13 mouse cellular contexts compared by ENCODE assay signal in genomic region chr9:62426021-62426420, GRCm38 (mm10).
A peak's percentile ranks its signal among the peaks of the same experiment; 100 is the strongest.
DNase-seq lines count a peak whose midpoint lies in the region; ATAC-seq and TF ChIP-seq lines count a peak whose summit lies in the region.
"Had no signal": no experiment of that assay in that cellular context is flagged by ENCODE, and none has a peak within 500 bp of the region (broad histone marks: within the 10 kb centered on the region; RNA-seq: fewer than 3 reads in every experiment).

No protein-coding gene starts in this region.

- no peaks in the 10 kb centered on the region for H3K9me3 ChIP-seq in kidney, embryonic 14.5 days (ENCODE audit: control insufficient read depth, low read length)
- H3K9me3 ChIP-seq in lung, embryonic 14.5 days (ENCODE audit: low read depth, low read length), result no peaks in the 10 kb centered on the region
- H3K9me3 ChIP-seq: forebrain, embryonic 15.5 days; heart, embryonic 15.5 days; midbrain, embryonic 10.5 days; neural tube, embryonic 13.5 days had no signal

- ATAC-seq in kidney, embryonic 14.5 days (ENCODE audit: low FRiP score, low TSS enrichment), result no peak
- ATAC-seq in lung, embryonic 14.5 days (ENCODE audit: insufficient read depth), result no peak
- ATAC-seq: forebrain, embryonic 15.5 days; hindbrain, embryonic 16.5 days had no signal

- no peak for TF ChIP-seq CTCF in gastrocnemius, adult 2 months (IDR thresholded peaks at IDR 0.05)
- TF ChIP-seq CTCF in lung, embryonic 14.5 days (IDR thresholded peaks at IDR 0.05; ENCODE audit: low read depth), result no peak
- TF ChIP-seq CTCF in lung, adult 2 months (IDR thresholded peaks at IDR 0.05; ENCODE audit: insufficient read depth, low read length), result no peak

- peak overlapping the region; percentile 77 for H3K27ac ChIP-seq in gastrocnemius, adult 2 months
- H3K27ac ChIP-seq in kidney, embryonic 14.5 days (ENCODE audit: low read depth, low read length), result peak overlapping the region; percentile 17; the same call in 1 of the 2 replicates
- H3K27ac ChIP-seq in lung, embryonic 14.5 days (ENCODE audit: low read depth), result peak overlapping the region; percentile 69; the same call in 1 of the 2 replicates
- H3K27ac ChIP-seq: forebrain, embryonic 15.5 days had no signal

- H3K36me3 ChIP-seq in kidney, embryonic 14.5 days (ENCODE audit: control insufficient read depth, insufficient read depth, low read length), result peaks cover 21% of the 10 kb centered on the region; the same call in 1 of the 2 replicates
- H3K36me3 ChIP-seq in lung, embryonic 14.5 days (ENCODE audit: insufficient read depth), result peaks cover 34% of the 10 kb centered on the region
- H3K36me3 ChIP-seq: heart, embryonic 15.5 days had no signal

- no peak overlapping the region for H3K9ac ChIP-seq in kidney, embryonic 14.5 days (ENCODE audit: low read depth, low read length)
- H3K9ac ChIP-seq in lung, embryonic 14.5 days, result no peak overlapping the region
- H3K9ac ChIP-seq: forebrain, embryonic 15.5 days; heart, embryonic 15.5 days; neural tube, embryonic 13.5 days had no signal

- WGBS in kidney, embryonic 14.5 days, result 62% methylated on average over 19 of the region's 19 CpGs
- WGBS in lung, embryonic 14.5 days, result 82% methylated on average over 19 of the region's 19 CpGs
- 77% methylated on average over 19 of the region's 19 CpGs for WGBS in lung, adult 2 months

- TF ChIP-seq POLR2A in lung, adult 2 months (IDR thresholded peaks at IDR 0.05; ENCODE audit: borderline replicate concordance, extremely low read depth, low read depth, low read length), result no peak

- H3K4me2 ChIP-seq in kidney, embryonic 14.5 days (replicated peaks; ENCODE audit: low read depth, low read length), result no peak overlapping the region
- H3K4me2 ChIP-seq in lung, embryonic 14.5 days, result no peak overlapping the region
- H3K4me2 ChIP-seq: forebrain, embryonic 15.5 days; heart, embryonic 15.5 days; neural tube, embryonic 13.5 days had no signal

- no peak for DNase-seq in gastrocnemius, adult 2 months
- no peak for DNase-seq in gastrocnemius, postnatal 4 days (ENCODE audit: low spot score in 2 of 2)
- no peak for DNase-seq in kidney, adult 11 months
- no peak for DNase-seq in lung, embryonic 14.5 days
- DNase-seq in lung, adult 2 months, result no peak
- peak; percentile 57 to 66 for DNase-seq in kidney, postnatal 4 days
- DNase-seq: embryo, embryonic 11 days had no signal

- H3K27me3 ChIP-seq in kidney, embryonic 14.5 days (ENCODE audit: control insufficient read depth, insufficient read depth, low read length), result no peaks in the 10 kb centered on the region
- no peaks in the 10 kb centered on the region for H3K27me3 ChIP-seq in lung, embryonic 14.5 days (ENCODE audit: insufficient read depth, low read length)
- H3K27me3 ChIP-seq: forebrain, embryonic 15.5 days; heart, embryonic 15.5 days; neural tube, embryonic 13.5 days had no signal

- intact Hi-C loops in gastrocnemius, adult 2 months (cut with DNase I), result no loop called here

- H3K4me1 ChIP-seq in kidney, embryonic 14.5 days (ENCODE audit: control insufficient read depth, insufficient read depth, low read length), result peaks cover 5% of the 10 kb centered on the region; the same call in 1 of the 2 replicates
- H3K4me1 ChIP-seq in lung, embryonic 14.5 days (ENCODE audit: insufficient read depth), result peaks cover 6% of the 10 kb centered on the region; the same call in 1 of the 2 replicates
- H3K4me1 ChIP-seq in lung, adult 2 months (ENCODE audit: control insufficient read depth, insufficient read depth, low read length), result peaks cover 10% of the 10 kb centered on the region

- no peak overlapping the region for H3K4me3 ChIP-seq in gastrocnemius, adult 2 months
- no peak overlapping the region for H3K4me3 ChIP-seq in kidney, embryonic 14.5 days (ENCODE audit: low read length)
- H3K4me3 ChIP-seq in lung, embryonic 14.5 days (ENCODE audit: low read depth, low read length), result no peak overlapping the region
- H3K4me3 ChIP-seq in lung, adult 2 months (replicated peaks; ENCODE audit: extremely low read depth, low read depth, low read length), result no peak overlapping the region
- H3K4me3 ChIP-seq: forebrain, embryonic 15.5 days; heart, embryonic 15.5 days; midbrain, embryonic 10.5 days; neural tube, embryonic 13.5 days had no signal

Comparison
In these comparisons a context has a peak if more than half of its experiments do, and no peak if none do; other contexts are left out.
1. DNase-seq: peak in kidney, postnatal 4 days (2 of 2); none in gastrocnemius, adult 2 months (single experiment), gastrocnemius, postnatal 4 days (0 of 2), kidney, adult 11 months (single experiment), lung, embryonic 14.5 days (single experiment) and lung, adult 2 months (single experiment).
2. H3K27ac ChIP-seq: peak in every context shown above with its lines; median percentile 77 in gastrocnemius, adult 2 months; 69 in lung, embryonic 14.5 days; 17 in kidney, embryonic 14.5 days.